Mouse (Mus musculus) left cerebral cortex, adult 18-20 months (tissue): ENCODE measurements around the gene Gm47969. TPM values are rescaled to one million over a fixed set of nuclear protein-coding genes. Genes with fewer than 3 reads are reported as not detected.
A peak's percentile ranks its signal among the peaks of the same experiment; 100 is the strongest.

ENCODE experiments used
- DNase-seq, 2 experiments: peaks; one replicate each; pipeline ENCODE4 v3.0.0; 2021 to 2022; ENCODE audit warnings: low spot score in 2 of 2, mixed read lengths in 1 of 2
- total RNA-seq, 2 experiments: library from RNA; stranded (reverse); gene quantifications; 2 replicates each; pipeline ENCODE4 v1.2.3; 2021

The Gm47969 gene
- total RNA-seq, 2 experiments from 2014 or later = not detected

- DNase-seq = no peak
Observed at GRCm38 (mm10) chr1:83075526-83076189, 30.9 kb downstream of the Gm47969 start.

GRCm38 (mm10) chr1:83076190-83076917 is 31.6 kb downstream of the Gm47969 start:
- DNase-seq = peak; percentile 8 to 37

GRCm38 (mm10) chr1:83077016-83077415 is 32.3 kb downstream of the Gm47969 start:
- no peak for DNase-seq

GRCm38 (mm10) chr1:83084790-83085189 is 40.1 kb downstream of the Gm47969 start:
- DNase-seq = no peak

GRCm38 (mm10) chr1:83091268-83091667 is 46.5 kb downstream of the Gm47969 start:
- no peak for DNase-seq

Other genes starting within 250 kb of the Gm47969 start
- 10 to 100 TPM; 72.5 to 80.7 TPM for gene Agfg1, start 205.4 kb upstream of the Gm47969 start, total RNA-seq
- under 1 TPM; 0.49 to 0.59 TPM for gene A030005L19Rik, start 131.6 kb upstream of the Gm47969 start, total RNA-seq
- not detected for gene A030014E15Rik, start 120.0 kb upstream of the Gm47969 start, total RNA-seq
- gene Gm6217, start 113.5 kb upstream of the Gm47969 start, total RNA-seq = not detected
- not detected for gene A030003K21Rik, start 101.5 kb upstream of the Gm47969 start, total RNA-seq
- gene Gm7544, start 88.9 kb upstream of the Gm47969 start, total RNA-seq = not detected
- gene Gm47955, start 84.6 kb upstream of the Gm47969 start, total RNA-seq = not detected
- not detected for gene Gm47959, start 44.4 kb upstream of the Gm47969 start, total RNA-seq
- gene Slc19a3, start 6.5 kb upstream of the Gm47969 start, total RNA-seq = 1 to 10 TPM; 2.0 to 2.6 TPM
- gene Krtap28-10, start 2.5 kb upstream of the Gm47969 start, total RNA-seq = not detected
- gene A030005K14Rik, start 14.4 kb downstream of the Gm47969 start, total RNA-seq = not detected
- gene Krtap28-13, start 16.0 kb downstream of the Gm47969 start, total RNA-seq = not detected
- gene Ccl20, start 71.8 kb downstream of the Gm47969 start, total RNA-seq = not detected
- under 1 TPM; 0.26 to 0.28 TPM for gene Daw1, start 114.8 kb downstream of the Gm47969 start, total RNA-seq